Mouse (Mus musculus) MEL (cell line): ENCODE measurements around the gene Myo1h.

Source experiments
- CHD2 ChIP-seq: IDR thresholded peaks from 2 replicates; pipeline ENCODE4 v1.6.1; 2011; ENCODE audit warnings: low read length, improper control_type of control experiment
- CTCF ChIP-seq, 3 experiments: IDR thresholded peaks in 2 of 3; conservative IDR thresholded peaks in 1 of 3; 2 replicates each; pipeline ENCODE4 v1.5.1; 2011 to 2012; ENCODE audit warnings: low read length in 3 of 3, low read depth in 2 of 3, mild to moderate bottlenecking in 2 of 3, improper control_type of control experiment in 1 of 3, inconsistent platforms in 1 of 3, mixed read lengths in 1 of 3, moderate library complexity in 1 of 3; ENCODE audit not compliant: control insufficient read depth in 1 of 3, insufficient read depth in 1 of 3, poor library complexity in 1 of 3, severe bottlenecking in 1 of 3
- E2F4 ChIP-seq: IDR thresholded peaks from 2 replicates; pipeline ENCODE4 v1.6.1; 2011; ENCODE audit warnings: low read depth, low read length, improper control_type of control experiment, borderline replicate concordance
- MAX ChIP-seq: IDR thresholded peaks from 2 replicates; pipeline ENCODE4 v1.6.1; 2011; ENCODE audit warnings: low read length, improper control_type of control experiment
- NRF1 ChIP-seq: IDR thresholded peaks from 2 replicates; pipeline ENCODE4 v1.6.1; 2014; ENCODE audit warnings: low read depth, mild to moderate bottlenecking, inconsistent platforms, low read length, improper control_type of control experiment, moderate library complexity; ENCODE audit not compliant: poor library complexity, insufficient read depth, severe bottlenecking

- TF ChIP-seq MAX (no peak), CHD2 (no peak), NRF1 (no peak), E2F4 (no peak), CTCF (IDR thresholded peaks at IDR 0.05 in 2 of 3, conservative IDR thresholded peaks at IDR 0.05 in 1 of 3; ENCODE audit: control insufficient read depth in 1 of 3, insufficient read depth in 1 of 3, low read depth in 2 of 3, low read length in 3 of 3, poor library complexity in 1 of 3, severe bottlenecking in 1 of 3) (no peak)
Observed at GRCm38 (mm10) chr5:114239737-114240136, 49.2 kb upstream of the Myo1h start.
